Mouse (Mus musculus) embryonic facial prominence, embryonic 10.5 days (tissue): Measurements from ENCODE around the gene Ppp2r2c. TPM values are rescaled to one million over a fixed set of nuclear protein-coding genes. Genes with fewer than 3 reads are reported as not detected.

ENCODE experiments used
- DNase-seq: peaks from one replicate; pipeline ENCODE4 v3.0.0-alpha.2; 2017; ENCODE audit warnings: low spot score
- H3K27ac ChIP-seq: fragments of 300-500 bp; sonication (generic); replicated peaks from 2 replicates; pipeline ENCODE4 v1.5.1; 2016; ENCODE audit warnings: mild to moderate bottlenecking
- H3K27me3 ChIP-seq: fragments of 300-500 bp; sonication (generic); replicated peaks from 2 replicates; pipeline ENCODE4 v1.6.1; 2016; ENCODE audit warnings: low read depth, mild to moderate bottlenecking; ENCODE audit not compliant: poor library complexity, severe bottlenecking
- H3K36me3 ChIP-seq: fragments of 300-500 bp; sonication (generic); replicated peaks from 2 replicates; pipeline ENCODE4 v1.6.1; 2016; ENCODE audit warnings: mild to moderate bottlenecking, moderate library complexity
- H3K4me1 ChIP-seq: fragments of 300-500 bp; sonication (generic); 2 replicates; pipeline ENCODE4 v1.6.1; 2016
- H3K4me3 ChIP-seq: fragments of 300-500 bp; sonication (generic); 2 replicates; pipeline ENCODE4 v1.5.1; 2016; ENCODE audit warnings: mild to moderate bottlenecking, moderate library complexity
- H3K9me3 ChIP-seq: fragments of 300-500 bp; sonication (generic); 2 replicates; pipeline ENCODE4 v1.6.1; 2016; ENCODE audit warnings: mild to moderate bottlenecking
- WGBS: fragments of 180-500 bp; shearing (Covaris S2); methylation state at CpG from one replicate; pipeline ENCODE4 v1.1.7; 2016; 5-methylcytosine and 5-hydroxymethylcytosine counted together
- polyA plus RNA-seq: library from polyadenylated mRNA; unstranded; fragments of >200 nt; fragmentation: Nextera tagmentation; extraction: Ambion mirVana; gene quantifications from 2 replicates; pipeline ENCODE4 v1.2.1, GENCODE M21; 2016

Ppp2r2c gene
- polyA plus RNA-seq, 1 experiment from 2014 or later, result 1.2 TPM

DNA sequence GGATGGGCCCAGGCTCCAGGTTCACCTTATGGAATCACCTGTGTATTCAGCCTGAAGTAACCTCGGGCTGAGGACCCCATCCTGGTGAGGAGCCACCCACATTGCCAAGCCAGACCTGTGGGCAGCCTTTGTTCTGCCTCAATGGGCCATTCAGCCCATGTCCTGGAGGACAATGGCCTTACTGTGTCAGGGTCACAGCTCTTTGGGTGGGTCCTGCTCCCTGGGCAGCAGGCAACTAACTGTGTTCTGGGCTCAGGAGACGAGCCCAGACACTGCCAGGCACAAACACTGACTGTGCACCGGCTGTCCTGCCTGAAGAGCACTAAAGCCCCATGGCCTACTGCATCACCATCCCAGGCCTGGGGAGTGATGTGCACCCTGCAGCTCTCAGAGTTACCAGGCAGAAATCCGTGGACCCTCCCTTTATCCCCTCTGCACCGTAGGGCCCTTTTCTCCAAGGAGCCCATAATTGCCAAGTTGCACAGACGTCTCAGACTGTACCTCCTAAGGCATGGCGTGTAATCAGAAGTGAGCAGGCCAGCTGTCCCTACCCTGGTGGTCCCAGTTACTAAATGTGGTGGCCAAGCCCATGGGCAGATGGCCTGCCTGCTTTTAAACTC, 8.6 kb downstream of the Ppp2r2c start:
- WGBS, result 44% methylated on average over 7 of the region's 7 CpGs
- H3K27ac ChIP-seq, result no peak overlapping the region
- H3K27me3 ChIP-seq, result peaks cover 68% of the 10 kb centered on the region
- H3K9me3 ChIP-seq, result no peaks in the 10 kb centered on the region
- no peak for DNase-seq
- no peaks in the 10 kb centered on the region for H3K36me3 ChIP-seq
- H3K4me1 ChIP-seq, result peaks cover 8% of the 10 kb centered on the region; the same call in 1 of the 2 replicates
- no peak overlapping the region for H3K4me3 ChIP-seq

DNA sequence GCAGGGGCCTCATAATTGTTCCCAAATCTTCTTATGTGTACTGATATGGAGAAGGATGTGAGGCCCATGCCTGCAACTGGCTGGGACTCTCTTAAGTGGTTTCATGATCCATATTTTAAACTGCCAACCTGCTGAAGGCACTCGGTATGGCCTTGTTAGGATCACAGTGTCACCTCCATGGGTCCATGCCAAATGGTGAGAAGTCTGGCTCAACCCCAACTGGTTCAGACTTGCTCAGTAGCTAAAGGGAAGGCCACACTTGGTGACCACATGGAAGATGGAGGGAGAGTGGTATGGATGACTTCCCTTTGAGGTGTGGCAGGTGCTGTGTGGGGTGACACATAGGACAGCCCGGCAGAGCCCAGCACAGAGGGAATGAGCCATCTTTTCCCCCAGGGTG, 9.3 kb downstream of the Ppp2r2c start:
- H3K36me3 ChIP-seq, result no peaks in the 10 kb centered on the region
- no peaks in the 10 kb centered on the region for H3K9me3 ChIP-seq
- no peak for DNase-seq
- WGBS, result 93% methylated on average over 2 of the region's 2 CpGs
- H3K27me3 ChIP-seq, result peaks cover 61% of the 10 kb centered on the region
- H3K27ac ChIP-seq, result no peak overlapping the region
- no peak overlapping the region for H3K4me3 ChIP-seq
- H3K4me1 ChIP-seq, result peaks cover 12% of the 10 kb centered on the region

DNA sequence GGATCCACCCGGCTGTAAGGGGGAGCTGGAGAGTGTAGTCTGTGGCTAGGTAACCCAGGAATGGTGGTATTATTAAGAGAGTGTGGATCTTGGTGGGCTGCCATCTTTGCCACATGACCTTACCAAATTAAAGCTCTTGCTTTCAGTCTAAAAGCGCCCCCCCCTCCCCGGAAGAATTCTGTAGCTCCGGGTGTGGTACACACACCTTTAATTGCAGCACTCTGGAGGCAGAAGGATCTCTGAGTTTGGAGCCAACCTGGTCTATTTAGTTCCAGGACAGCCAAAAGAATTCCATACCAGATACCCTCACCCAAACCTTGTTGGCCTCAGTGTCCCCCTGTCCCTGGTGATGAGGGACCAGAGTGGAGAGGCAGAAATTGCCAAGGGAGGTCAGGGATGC, 10.5 kb downstream of the Ppp2r2c start:
- Histone ChIP-seq H3K36me3 (no peaks in the 10 kb centered on the region), H3K4me1 (peaks cover 24% of the 10 kb centered on the region), H3K27ac (no peak overlapping the region), H3K4me3 (no peak overlapping the region), H3K9me3 (no peaks in the 10 kb centered on the region), H3K27me3 (peaks cover 49% of the 10 kb centered on the region)
- 89% methylated on average over 4 of the region's 4 CpGs for WGBS
- DNase-seq, result no peak

DNA sequence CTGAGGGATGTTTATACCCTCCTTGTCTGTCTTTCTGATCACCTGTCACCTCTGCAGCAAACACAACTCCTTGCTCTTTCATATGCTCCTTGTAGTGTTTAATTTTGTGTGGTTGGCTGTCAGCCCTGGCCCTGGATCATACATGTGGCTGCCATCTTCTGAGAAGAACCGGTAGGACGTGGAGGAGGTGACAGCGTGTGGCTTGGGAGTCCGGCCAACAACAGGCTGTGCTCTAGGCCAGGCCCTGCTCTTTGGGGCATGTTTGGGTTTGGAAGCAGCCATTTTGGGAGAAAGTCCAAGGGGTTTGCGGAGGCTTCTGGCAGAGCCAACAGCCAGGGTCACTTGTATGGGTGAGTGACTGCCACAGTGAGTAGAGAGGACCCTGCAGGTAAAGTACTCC, 12.3 kb downstream of the Ppp2r2c start:
- WGBS, result 90% methylated on average over 5 of the region's 5 CpGs

DNA sequence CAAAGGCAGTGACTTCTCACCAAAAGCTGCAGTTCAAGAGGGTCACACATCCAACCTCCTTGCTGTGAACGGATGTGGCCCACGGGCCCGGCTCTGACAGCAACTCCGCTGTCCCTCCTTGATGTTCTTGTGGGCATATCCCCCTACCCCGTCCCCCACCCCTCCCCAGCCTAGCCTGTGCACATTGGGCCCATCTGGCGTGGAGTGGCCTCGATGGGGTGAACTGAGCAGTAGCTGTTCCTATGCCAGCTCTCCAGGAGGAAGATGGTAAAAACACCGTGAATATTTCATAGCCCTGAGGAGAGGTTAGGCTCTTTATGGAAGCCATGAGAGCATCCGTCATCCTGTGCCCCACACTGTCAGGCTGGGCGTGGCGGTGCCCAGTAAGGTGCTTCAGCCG, 15.2 kb downstream of the Ppp2r2c start:
- peaks cover 23% of the 10 kb centered on the region for H3K27me3 ChIP-seq
- peak; percentile 22 for DNase-seq
- 72% methylated on average over 12 of the region's 12 CpGs for WGBS
- no peak overlapping the region for H3K27ac ChIP-seq
- H3K4me1 ChIP-seq, result peaks cover 29% of the 10 kb centered on the region
- no peaks in the 10 kb centered on the region for H3K9me3 ChIP-seq
- no peak overlapping the region for H3K4me3 ChIP-seq
- no peaks in the 10 kb centered on the region for H3K36me3 ChIP-seq

More for the DNA sequence above, 12.3 kb downstream of the Ppp2r2c start:
- no peaks in the 10 kb centered on the region for H3K36me3 ChIP-seq
- no peaks in the 10 kb centered on the region for H3K9me3 ChIP-seq
- H3K4me3 ChIP-seq, result no peak overlapping the region
- no peak overlapping the region for H3K27ac ChIP-seq
- no peak for DNase-seq
- peaks cover 24% of the 10 kb centered on the region for H3K4me1 ChIP-seq
- H3K27me3 ChIP-seq, result peaks cover 31% of the 10 kb centered on the region

DNA sequence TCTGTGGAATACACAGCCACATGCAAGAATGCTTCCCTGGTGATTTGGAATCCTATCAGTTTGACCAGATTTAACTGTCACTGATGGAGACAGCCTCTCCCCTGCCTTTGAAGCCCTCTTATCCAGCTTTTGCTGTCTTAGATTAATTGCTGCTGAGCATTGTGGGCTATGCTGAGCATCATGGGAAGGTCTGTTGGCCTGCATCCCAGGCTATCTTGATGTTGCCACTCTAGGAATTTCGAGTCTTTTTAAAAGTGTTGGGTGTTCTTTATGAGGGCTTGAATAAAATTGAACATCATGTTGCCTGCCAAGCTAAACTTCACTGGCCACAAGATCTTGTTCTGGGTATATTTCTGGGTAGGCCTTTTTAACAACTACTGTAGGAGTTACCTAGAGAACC, 16.8 kb downstream of the Ppp2r2c start:
- no peaks in the 10 kb centered on the region for H3K9me3 ChIP-seq
- H3K27ac ChIP-seq, result no peak overlapping the region
- WGBS, result 82% methylated on average over 1 of the region's 1 CpGs
- H3K36me3 ChIP-seq, result no peaks in the 10 kb centered on the region
- H3K4me3 ChIP-seq, result no peak overlapping the region
- DNase-seq, result no peak
- H3K27me3 ChIP-seq, result peaks cover 18% of the 10 kb centered on the region
- H3K4me1 ChIP-seq, result peaks cover 29% of the 10 kb centered on the region

DNA sequence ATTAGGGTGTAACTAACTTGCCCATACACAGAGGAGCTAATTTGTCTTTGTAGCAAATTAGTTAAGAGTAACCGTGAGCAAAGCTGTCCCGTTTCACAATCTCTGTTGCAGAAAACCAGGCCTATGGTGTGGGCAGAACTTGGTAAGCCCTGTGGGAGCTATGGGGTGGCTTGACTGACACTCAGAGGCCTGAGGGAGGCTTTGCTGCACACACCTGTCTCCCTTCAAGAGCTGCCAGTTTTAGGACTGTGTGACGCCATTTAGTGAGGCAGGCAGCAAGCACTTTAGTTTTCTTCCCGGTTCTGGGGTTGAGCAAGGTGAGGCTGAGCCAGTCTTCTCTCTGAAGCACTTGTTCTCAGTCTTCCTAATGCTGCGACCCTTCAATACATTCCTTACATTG, 17.3 kb downstream of the Ppp2r2c start:
- Histone ChIP-seq H3K4me3 (no peak overlapping the region), H3K9me3 (no peaks in the 10 kb centered on the region), H3K27me3 (peaks cover 13% of the 10 kb centered on the region), H3K27ac (no peak overlapping the region), H3K36me3 (no peaks in the 10 kb centered on the region), H3K4me1 (peaks cover 32% of the 10 kb centered on the region)
- no peak for DNase-seq
- 81% methylated on average over 5 of the region's 5 CpGs for WGBS

DNA sequence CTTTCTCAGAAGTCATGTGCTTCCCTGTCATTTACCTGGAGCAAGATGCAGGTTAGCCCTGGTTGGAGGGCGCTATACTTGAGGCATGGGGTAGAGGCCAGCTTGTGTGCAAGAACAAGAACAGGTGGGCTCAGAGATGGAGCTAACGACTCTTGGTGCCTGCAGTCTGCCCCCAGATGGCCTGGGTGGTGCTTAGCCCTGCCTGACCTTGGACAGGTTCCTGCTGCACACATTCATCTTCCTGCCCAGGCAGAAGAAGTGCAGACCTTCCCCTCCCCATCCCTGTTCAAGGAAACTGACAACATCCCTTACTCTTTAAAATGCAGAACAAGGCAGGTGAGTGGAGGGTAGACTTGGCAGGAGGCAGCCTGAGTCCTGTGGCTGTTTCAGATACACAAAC, 18.0 kb downstream of the Ppp2r2c start:
- no peak for DNase-seq
- Histone ChIP-seq H3K27ac (no peak overlapping the region), H3K27me3 (peaks cover 13% of the 10 kb centered on the region), H3K4me3 (no peak overlapping the region), H3K36me3 (no peaks in the 10 kb centered on the region), H3K9me3 (no peaks in the 10 kb centered on the region), H3K4me1 (peaks cover 37% of the 10 kb centered on the region)
- WGBS, result 72% methylated on average over 2 of the region's 2 CpGs

DNA sequence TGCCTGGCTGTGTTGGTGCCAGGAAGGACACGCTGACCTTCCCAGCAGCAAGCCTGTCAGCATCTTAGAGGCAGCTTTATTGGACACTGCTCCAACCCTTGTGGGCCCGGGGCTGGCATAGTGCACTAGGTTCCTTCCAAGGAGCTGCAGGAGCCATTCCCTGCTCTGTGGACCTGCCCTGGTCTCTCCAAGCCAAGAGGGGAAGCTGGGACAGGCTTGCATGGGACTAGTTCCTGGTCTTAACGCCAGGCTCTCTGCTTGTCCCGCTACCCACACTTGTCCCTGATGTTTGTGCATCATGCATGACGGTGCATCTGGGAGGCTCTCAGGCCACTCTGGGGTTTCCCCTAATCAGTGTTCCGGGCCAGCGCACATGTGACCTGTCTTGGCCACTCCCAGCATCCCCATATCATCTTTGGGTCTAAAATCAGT, 18.6 kb downstream of the Ppp2r2c start:
- no peak for DNase-seq
- H3K27ac ChIP-seq, result no peak overlapping the region
- no peaks in the 10 kb centered on the region for H3K36me3 ChIP-seq
- peaks cover 35% of the 10 kb centered on the region for H3K4me1 ChIP-seq
- H3K27me3 ChIP-seq, result peaks cover 13% of the 10 kb centered on the region
- 67% methylated on average over 7 of the region's 7 CpGs for WGBS
- no peaks in the 10 kb centered on the region for H3K9me3 ChIP-seq
- H3K4me3 ChIP-seq, result no peak overlapping the region

DNA sequence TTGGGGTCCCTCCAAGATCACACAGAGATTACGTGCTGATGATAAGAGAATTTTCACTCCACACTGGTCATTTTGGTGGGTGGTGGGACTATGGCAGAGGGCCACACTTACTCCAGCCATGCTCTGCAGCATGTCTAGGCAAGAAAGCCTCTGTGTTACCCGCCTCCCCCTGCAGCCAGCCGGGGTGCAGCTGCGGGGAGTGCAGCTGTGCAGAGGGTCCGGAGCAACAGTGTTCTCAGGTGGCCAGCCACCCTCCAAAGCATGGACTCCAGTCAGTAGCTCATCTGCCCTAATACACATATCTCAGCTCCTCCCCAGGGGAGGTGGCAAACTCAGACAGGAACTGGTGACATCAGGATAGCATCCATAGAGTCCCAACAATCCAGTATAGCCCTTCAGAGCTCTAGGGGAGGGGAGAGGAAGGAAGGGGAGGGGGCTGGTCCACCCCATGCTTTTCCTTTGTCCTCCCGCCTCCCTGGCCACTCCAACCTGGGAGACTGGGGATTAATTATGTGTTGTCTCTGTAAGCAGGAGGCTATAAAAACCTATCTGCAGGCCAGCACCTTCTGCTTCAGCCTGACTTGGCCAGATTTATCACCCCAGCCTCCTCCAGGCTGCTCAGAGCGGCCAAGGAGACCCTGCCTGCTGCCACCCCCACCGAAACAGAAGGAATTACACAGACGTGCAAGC, 19.1 kb downstream of the Ppp2r2c start:
- Histone ChIP-seq H3K4me3 (no peak overlapping the region), H3K27me3 (peaks cover 13% of the 10 kb centered on the region), H3K4me1 (peaks cover 32% of the 10 kb centered on the region), H3K27ac (no peak overlapping the region), H3K36me3 (no peaks in the 10 kb centered on the region), H3K9me3 (no peaks in the 10 kb centered on the region)
- no peak for DNase-seq
- 46% methylated on average over 9 of the region's 9 CpGs for WGBS

DNA sequence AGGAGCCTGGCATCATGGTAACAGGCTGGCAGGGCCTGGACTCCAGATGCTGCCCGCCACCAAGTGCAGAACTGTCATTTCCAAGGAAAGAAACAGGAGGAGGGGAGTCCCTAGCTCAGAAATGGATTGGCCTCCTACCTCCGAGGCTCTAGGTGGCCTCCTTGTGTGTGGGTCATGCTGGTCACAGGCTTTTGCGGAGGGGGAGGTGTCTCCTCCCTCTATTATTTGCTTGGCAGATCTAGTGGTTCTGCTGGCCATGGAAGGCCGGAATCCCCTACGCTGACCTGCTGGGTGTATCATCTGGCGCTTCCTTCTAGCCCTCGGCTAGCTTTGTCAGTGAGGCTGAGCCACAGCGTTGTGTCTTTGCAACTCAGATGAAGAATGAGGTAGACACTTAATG, 20.2 kb downstream of the Ppp2r2c start:
- H3K36me3 ChIP-seq, result no peaks in the 10 kb centered on the region
- no peak overlapping the region for H3K4me3 ChIP-seq
- H3K27me3 ChIP-seq, result peaks cover 13% of the 10 kb centered on the region
- 85% methylated on average over 8 of the region's 8 CpGs for WGBS
- no peak overlapping the region for H3K27ac ChIP-seq
- no peak for DNase-seq
- no peaks in the 10 kb centered on the region for H3K9me3 ChIP-seq
- H3K4me1 ChIP-seq, result peaks cover 21% of the 10 kb centered on the region

DNA sequence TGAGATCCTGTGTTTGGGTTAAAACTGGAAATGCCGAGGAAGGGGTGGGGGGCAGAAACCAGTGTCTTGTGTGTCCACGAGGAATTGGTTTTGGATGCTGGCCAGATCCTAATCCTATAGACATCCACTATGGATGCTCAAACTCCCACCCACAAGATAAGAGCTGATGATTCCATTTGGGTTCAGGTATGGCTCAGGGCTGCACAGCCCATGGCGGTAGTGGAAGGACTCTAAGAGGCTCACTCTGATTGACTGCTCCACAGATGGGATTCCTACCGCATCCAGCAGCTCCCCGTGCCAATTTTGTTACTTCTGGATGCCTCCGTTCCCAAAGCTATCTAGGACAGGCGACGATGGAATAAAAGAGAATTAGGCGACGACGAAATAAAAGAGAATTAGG, 20.6 kb downstream of the Ppp2r2c start:
- DNase-seq, result no peak
- Histone ChIP-seq H3K27ac (no peak overlapping the region), H3K4me1 (peaks cover 18% of the 10 kb centered on the region), H3K9me3 (no peaks in the 10 kb centered on the region), H3K27me3 (peaks cover 13% of the 10 kb centered on the region), H3K36me3 (no peaks in the 10 kb centered on the region), H3K4me3 (no peak overlapping the region)
- 92% methylated on average over 11 of the region's 11 CpGs for WGBS

DNA sequence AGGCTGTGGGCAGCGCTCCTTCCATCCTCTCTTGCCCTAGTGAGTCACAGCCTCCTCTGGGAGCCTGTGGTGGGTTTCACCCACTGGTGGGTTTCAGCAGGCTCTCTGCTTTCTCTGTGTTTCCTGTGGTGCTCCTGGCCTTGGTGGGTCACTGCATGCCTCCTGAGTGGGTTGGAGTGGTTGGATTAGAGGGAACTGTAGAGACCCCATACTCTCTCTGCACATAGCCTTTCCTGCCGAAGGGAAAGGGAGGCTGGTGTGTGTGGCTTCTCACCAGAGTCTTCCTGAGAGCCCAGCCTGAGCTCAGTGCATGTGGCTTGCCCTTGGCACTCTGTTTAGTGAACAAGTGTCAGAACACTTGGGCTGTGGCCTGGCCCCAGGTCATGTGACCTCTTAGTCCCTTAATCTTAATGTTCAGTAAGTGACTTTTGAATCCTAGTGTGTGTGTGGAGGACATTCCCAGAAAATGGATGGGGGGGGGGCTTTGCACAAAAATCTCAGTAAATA, 21.1 kb downstream of the Ppp2r2c start:
- H3K36me3 ChIP-seq, result no peaks in the 10 kb centered on the region
- 89% methylated on average over 2 of the region's 2 CpGs for WGBS
- peaks cover 13% of the 10 kb centered on the region for H3K27me3 ChIP-seq
- no peak overlapping the region for H3K4me3 ChIP-seq
- peaks cover 18% of the 10 kb centered on the region for H3K4me1 ChIP-seq
- no peak overlapping the region for H3K27ac ChIP-seq
- DNase-seq, result no peak
- no peaks in the 10 kb centered on the region for H3K9me3 ChIP-seq
